Mouse (Mus musculus) spleen, adult 2 months (tissue): Measurements from ENCODE around the gene Cct3.

Source experiments
- CTCF ChIP-seq: fragments of 200-500 bp; IDR thresholded peaks from 2 replicates; pipeline ENCODE4 v1.5.1; 2011; ENCODE audit warnings: mild to moderate bottlenecking, inconsistent platforms; ENCODE audit not compliant: insufficient read depth, insufficient read length, insufficient replicate concordance; ENCODE audit errors: extremely low read depth
- POLR2A ChIP-seq: fragments of 200-500 bp; IDR thresholded peaks from 2 replicates; pipeline ENCODE4 v1.6.1; 2011; ENCODE audit warnings: low read depth, low read length, inconsistent platforms

- TF ChIP-seq CTCF (no peak), POLR2A (no peak)
These were observed 53.8 kb downstream of the Cct3 start for GRCm38 (mm10) chr3:88350732-88351131.
